Mouse (Mus musculus): ENCODE data around the gene Greb1.

Greb1 gene

GRCm38 (mm10) chr12:16694783-16695182, 105.9 kb downstream of the Greb1 start:
- no peak for DNase-seq (ENCODE audit: low spot score in 2 of 2)

GRCm38 (mm10) chr12:16690631-16691030, 110.1 kb downstream of the Greb1 start:
- no peak for DNase-seq (ENCODE audit: low spot score in 2 of 2)

- no peak for DNase-seq (ENCODE audit: low spot score in 2 of 2)
Observed at GRCm38 (mm10) chr12:16672246-16672645, 128.4 kb downstream of the Greb1 start.

- no peak for DNase-seq (ENCODE audit: low spot score in 2 of 2)
Observed at GRCm38 (mm10) chr12:16669176-16669575, 131.5 kb downstream of the Greb1 start.

- DNase-seq (ENCODE audit: low spot score in 2 of 2) = no peak
Observed at GRCm38 (mm10) chr12:16665022-16665421, 135.7 kb downstream of the Greb1 start.

- DNase-seq (ENCODE audit: low spot score in 2 of 2) = no peak
Observed at GRCm38 (mm10) chr12:16662955-16663585, 137.6 kb downstream of the Greb1 start.

- DNase-seq (ENCODE audit: low spot score in 2 of 2) = no peak
Observed at GRCm38 (mm10) chr12:16661936-16662335, 138.8 kb downstream of the Greb1 start.

- DNase-seq (ENCODE audit: low spot score in 2 of 2) = no peak
Observed at GRCm38 (mm10) chr12:16661459-16661858, 139.2 kb downstream of the Greb1 start.

- DNase-seq (ENCODE audit: low spot score in 2 of 2) = no peak
Observed at GRCm38 (mm10) chr12:16656906-16657875, 143.5 kb downstream of the Greb1 start.

- no peak for DNase-seq (ENCODE audit: low spot score in 2 of 2)
Observed at GRCm38 (mm10) chr12:16655604-16656003, 145.1 kb downstream of the Greb1 start.

GRCm38 (mm10) chr12:16653332-16654093, 147.2 kb downstream of the Greb1 start, which contains the start of gene Ntsr2:
Gene Ntsr2 (plus strand): TSS chr12:16653382.
- peak; percentile 14 to 66 for DNase-seq (ENCODE audit: low spot score in 2 of 2)

- DNase-seq (ENCODE audit: low spot score in 2 of 2) = no peak
Observed at GRCm38 (mm10) chr12:16649819-16650218, 150.9 kb downstream of the Greb1 start.

- no peak for DNase-seq (ENCODE audit: low spot score in 2 of 2)
Observed at GRCm38 (mm10) chr12:16648273-16648672, 152.4 kb downstream of the Greb1 start.

- DNase-seq (ENCODE audit: low spot score in 2 of 2) = no peak
Observed at GRCm38 (mm10) chr12:16646780-16647409, 153.8 kb downstream of the Greb1 start.

GRCm38 (mm10) chr12:16644698-16645097, 156.0 kb downstream of the Greb1 start:
- no peak for DNase-seq (ENCODE audit: low spot score in 2 of 2)

GRCm38 (mm10) chr12:16643508-16644345, 157.0 kb downstream of the Greb1 start:
- DNase-seq (ENCODE audit: low spot score in 2 of 2) = no peak

- no peak for DNase-seq (ENCODE audit: low spot score in 2 of 2)
Observed at GRCm38 (mm10) chr12:16642000-16642399, 158.7 kb downstream of the Greb1 start.

GRCm38 (mm10) chr12:16640075-16640474, 160.6 kb downstream of the Greb1 start:
- DNase-seq (ENCODE audit: low spot score in 2 of 2) = no peak

- DNase-seq (ENCODE audit: low spot score in 2 of 2) = no peak
Observed at GRCm38 (mm10) chr12:16639078-16639771, 161.5 kb downstream of the Greb1 start.

GRCm38 (mm10) chr12:16635816-16636215, 164.9 kb downstream of the Greb1 start:
- no peak for DNase-seq (ENCODE audit: low spot score in 2 of 2)
